Mouse (Mus musculus): ENCODE results near the gene Ropn1l.

DNA sequence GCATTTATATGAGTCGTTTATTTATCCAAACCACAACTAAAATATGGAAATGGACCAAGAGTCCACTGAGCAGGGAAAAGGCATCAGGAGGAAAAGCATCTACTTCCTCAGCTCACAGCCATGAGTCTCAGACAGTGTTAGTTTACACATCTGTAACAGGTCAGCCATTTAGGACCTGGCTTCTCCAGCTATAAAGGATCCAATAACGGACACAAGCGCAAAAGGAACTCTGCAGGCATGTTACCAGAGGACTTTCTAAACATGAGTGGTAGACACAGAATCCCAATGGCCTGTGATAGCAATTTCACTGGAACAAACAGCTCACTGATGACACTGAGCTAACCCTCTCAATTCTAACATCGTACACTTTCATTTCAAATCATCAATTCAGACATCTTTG is 49.5 kb upstream of the Ropn1l start:
- no peak for TF ChIP-seq POLR2A (IDR thresholded peaks at IDR 0.05; ENCODE audit: control insufficient read depth, low read depth, low read length)
- no peak for TF ChIP-seq CTCF (IDR thresholded peaks at IDR 0.05; ENCODE audit: control insufficient read depth, insufficient read depth, insufficient replicate concordance, low read depth, low read length)
